Mouse (Mus musculus) adrenal gland, adult (tissue): ENCODE measurements around the gene Ddr2.
A peak's percentile ranks its signal among the peaks of the same experiment; 100 is the strongest.

Source experiments
- DNase-seq, 2 experiments: peaks; one replicate each; pipeline ENCODE4 v3.0.0; 2022 to 2023; ENCODE audit warnings: low spot score in 1 of 2; ENCODE audit not compliant: inconsistent age in 2 of 2

The Ddr2 gene

GRCm38 (mm10) chr1:170110516-170111332 is at the start of gene Ddr2:
Ddr2 (minus strand) TSS chr1:170110762.
- DNase-seq, result peak in 1 of 2 experiments; percentile 44

- DNase-seq, result no peak
These were observed 49.1 kb upstream of the Ddr2 start for GRCm38 (mm10) chr1:170159707-170160106.

- no peak for DNase-seq
These were observed 45.2 kb upstream of the Ddr2 start for GRCm38 (mm10) chr1:170155761-170156160.

- no peak for DNase-seq
These were observed 44.7 kb upstream of the Ddr2 start for GRCm38 (mm10) chr1:170155298-170155697.

- no peak for DNase-seq
These were observed 43.4 kb upstream of the Ddr2 start for GRCm38 (mm10) chr1:170153986-170154385.

- no peak for DNase-seq
These were observed 42.0 kb upstream of the Ddr2 start for GRCm38 (mm10) chr1:170152552-170152951.

- no peak for DNase-seq
These were observed 40.3 kb upstream of the Ddr2 start for GRCm38 (mm10) chr1:170150870-170151269.

GRCm38 (mm10) chr1:170149756-170150155 is 39.2 kb upstream of the Ddr2 start:
- no peak for DNase-seq

GRCm38 (mm10) chr1:170148536-170148935 is 38.0 kb upstream of the Ddr2 start:
- DNase-seq, result no peak

GRCm38 (mm10) chr1:170147651-170148448 is 37.3 kb upstream of the Ddr2 start:
- peak; percentile 18 to 69 for DNase-seq

- DNase-seq, result no peak
These were observed 35.0 kb upstream of the Ddr2 start for GRCm38 (mm10) chr1:170145606-170146005.

GRCm38 (mm10) chr1:170142256-170142871 is 31.8 kb upstream of the Ddr2 start:
- no peak for DNase-seq

- DNase-seq, result no peak
These were observed 31.1 kb upstream of the Ddr2 start for GRCm38 (mm10) chr1:170141626-170142025.

GRCm38 (mm10) chr1:170136351-170137009 is 25.9 kb upstream of the Ddr2 start:
- DNase-seq, result peak; percentile 80 to 92

GRCm38 (mm10) chr1:170134264-170134663 is 23.7 kb upstream of the Ddr2 start:
- DNase-seq, result no peak

GRCm38 (mm10) chr1:170130962-170131361 is 20.4 kb upstream of the Ddr2 start:
- DNase-seq, result no peak

GRCm38 (mm10) chr1:170124644-170125043 is 14.1 kb upstream of the Ddr2 start:
- no peak for DNase-seq

- DNase-seq, result no peak
These were observed 3.1 kb upstream of the Ddr2 start for GRCm38 (mm10) chr1:170113616-170114015.

GRCm38 (mm10) chr1:170112261-170112660 is 1.7 kb upstream of the Ddr2 start:
- DNase-seq, result no peak

GRCm38 (mm10) chr1:170111651-170112226 is 1.2 kb upstream of the Ddr2 start:
- peak in 1 of 2 experiments; percentile 34 for DNase-seq
